Mouse (Mus musculus): ENCODE measurements around the gene Rad52.

Gene Rad52

GRCm38 (mm10) chr6:119902204-119903080 is at the start of gene Rad52:
Rad52 (plus strand) TSS chr6:119902698.
- peak; percentile 91 for DNase-seq

GRCm38 (mm10) chr6:119854156-119854555 is 48.3 kb upstream of the Rad52 start:
- no peak for DNase-seq

- DNase-seq, result no peak
These were observed 47.0 kb upstream of the Rad52 start for GRCm38 (mm10) chr6:119855471-119855870.

GRCm38 (mm10) chr6:119860236-119860635 is 42.3 kb upstream of the Rad52 start:
- DNase-seq, result no peak

GRCm38 (mm10) chr6:119861519-119861918 is 41.0 kb upstream of the Rad52 start:
- no peak for DNase-seq

GRCm38 (mm10) chr6:119864341-119865034 is 38.0 kb upstream of the Rad52 start:
- peak; percentile 71 for DNase-seq

GRCm38 (mm10) chr6:119883151-119883550 is 19.3 kb upstream of the Rad52 start:
- no peak for DNase-seq

- no peak for DNase-seq
These were observed 9.8 kb upstream of the Rad52 start for GRCm38 (mm10) chr6:119892711-119893110.

GRCm38 (mm10) chr6:119903081-119903789 is 737 bp downstream of the Rad52 start:
- no peak for DNase-seq

- no peak for DNase-seq
These were observed 3.0 kb downstream of the Rad52 start for GRCm38 (mm10) chr6:119905461-119905860.

GRCm38 (mm10) chr6:119912046-119912445 is 9.5 kb downstream of the Rad52 start:
- DNase-seq, result no peak

GRCm38 (mm10) chr6:119915710-119916109 is 13.2 kb downstream of the Rad52 start:
- no peak for DNase-seq

- DNase-seq, result no peak
These were observed 16.2 kb downstream of the Rad52 start for GRCm38 (mm10) chr6:119918561-119919181.

- DNase-seq, result no peak
These were observed 19.6 kb downstream of the Rad52 start for GRCm38 (mm10) chr6:119922136-119922535.

GRCm38 (mm10) chr6:119922544-119922943 is 20.0 kb downstream of the Rad52 start:
- no peak for DNase-seq

- no peak for DNase-seq
These were observed 21.9 kb downstream of the Rad52 start for GRCm38 (mm10) chr6:119924235-119925005.

Measured in kidney, postnatal 10 days (tissue).